32 mouse cellular contexts compared by ENCODE assay signal in genomic region chr10:70537694-70538093, GRCm38 (mm10).
DNase-seq lines count a peak whose midpoint lies in the region; ATAC-seq and TF ChIP-seq lines count a peak whose summit lies in the region.
"Had no signal": no experiment of that assay in that cellular context is flagged by ENCODE, and none has a peak within 500 bp of the region (broad histone marks: within the 10 kb centered on the region; RNA-seq: fewer than 3 reads in every experiment).

No protein-coding gene starts in this region.

- H3K4me3 ChIP-seq in heart, embryonic 15.5 days = no peak overlapping the region
- H3K4me3 ChIP-seq in heart, embryonic 11.5 days (ENCODE audit: low read depth, low read length) = no peak overlapping the region
- no peak overlapping the region for H3K4me3 ChIP-seq in layer of hippocampus, adult 2 months
- H3K4me3 ChIP-seq in hindbrain, embryonic 13.5 days = no peak overlapping the region
- H3K4me3 ChIP-seq: embryonic facial prominence, embryonic 10.5 days; embryonic facial prominence, embryonic 15.5 days; forebrain, embryonic 13.5 days; heart, embryonic 10.5 days; liver, embryonic 12.5 days; megakaryocyte, embryonic 14.5 days; midbrain, embryonic 12.5 days; neural tube, embryonic 13.5 days had no signal

- H3K9ac ChIP-seq in heart, embryonic 15.5 days = no peak overlapping the region
- H3K9ac ChIP-seq in heart, embryonic 11.5 days (ENCODE audit: low read depth, low read length) = no peak overlapping the region
- no peak overlapping the region for H3K9ac ChIP-seq in hindbrain, embryonic 13.5 days
- H3K9ac ChIP-seq: embryonic facial prominence, embryonic 15.5 days; forebrain, embryonic 13.5 days; hindbrain, embryonic 14.5 days; liver, embryonic 12.5 days; liver, postnatal 0 days; midbrain, embryonic 12.5 days; neural tube, embryonic 13.5 days had no signal

- no peak for DNase-seq in layer of hippocampus, adult 2 months (ENCODE audit: low spot score in 2 of 2)
- DNase-seq in layer of hippocampus, adult 9-11 months = no peak
- peak; percentile 15 for DNase-seq in NIH3T3 (ENCODE audit: low read depth)
- peak; percentile 26 for DNase-seq in testis, postnatal 14 days (ENCODE audit: low spot score)
- DNase-seq: adrenal gland, adult 8-10 months; cerebellum, adult 8-10 months; cerebellum, postnatal 25 days; gastrocnemius, postnatal 10 days; heart, postnatal 36 days; kidney, adult 2 months; kidney, postnatal 25 days; layer of hippocampus, postnatal 36 days; left cerebral cortex, postnatal 4 days; liver, postnatal 0 days; lung, postnatal 4 days; right cerebral cortex, postnatal 4 days; thymus, postnatal 4 days had no signal

- WGBS in heart, embryonic 15.5 days = 71% methylated on average over 10 of the region's 10 CpGs
- WGBS in heart, embryonic 11.5 days (ENCODE audit: insufficient replicate concordance) = 75% methylated on average over 10 of the region's 10 CpGs
- WGBS in hindbrain, embryonic 13.5 days = 93% methylated on average over 10 of the region's 10 CpGs

- ATAC-seq in heart, embryonic 15.5 days (replicated peaks; ENCODE audit: insufficient number of reproducible peaks, insufficient read depth, low FRiP score, low read depth) = no peak
- ATAC-seq in heart, embryonic 11.5 days (replicated peaks; ENCODE audit: insufficient number of reproducible peaks, low FRiP score, low TSS enrichment) = no peak
- ATAC-seq in hindbrain, embryonic 13.5 days (ENCODE audit: low FRiP score) = no peak
- ATAC-seq: activated CD4-positive, CD25-positive, alpha-beta regulatory T cell, adult 4 months; CD4-positive, CD25-positive, alpha-beta regulatory T cell, adult 4 months; forebrain, embryonic 13.5 days; liver, embryonic 12.5 days; liver, postnatal 0 days had no signal

- H3K4me1 ChIP-seq in heart, embryonic 15.5 days (replicated peaks) = 0 out of 2 replicates have a peak, but pooled peaks cover 3% of the 10 kb centered on the region
- H3K4me1 ChIP-seq in heart, embryonic 11.5 days (ENCODE audit: control insufficient read depth, insufficient read depth, low read length) = no peaks in the 10 kb centered on the region
- 0 out of 2 replicates have a peak, but pooled peaks cover 3% of the 10 kb centered on the region for H3K4me1 ChIP-seq in hindbrain, embryonic 13.5 days (replicated peaks)
- H3K4me1 ChIP-seq: embryonic facial prominence, embryonic 10.5 days; embryonic facial prominence, embryonic 15.5 days; forebrain, embryonic 13.5 days; heart, embryonic 10.5 days; liver, embryonic 12.5 days; megakaryocyte, embryonic 14.5 days; midbrain, embryonic 12.5 days; neural tube, embryonic 13.5 days had no signal

- no peak for TF ChIP-seq CTCF in layer of hippocampus, adult 2 months (conservative IDR thresholded peaks at IDR 0.05)

- H3K9me3 ChIP-seq in heart, embryonic 15.5 days (replicated peaks) = no peaks in the 10 kb centered on the region
- no peaks in the 10 kb centered on the region for H3K9me3 ChIP-seq in heart, embryonic 11.5 days (replicated peaks; ENCODE audit: control insufficient read depth, low read length)
- H3K9me3 ChIP-seq in hindbrain, embryonic 13.5 days = no peaks in the 10 kb centered on the region
- H3K9me3 ChIP-seq: embryonic facial prominence, embryonic 10.5 days; embryonic facial prominence, embryonic 15.5 days; forebrain, embryonic 13.5 days; heart, embryonic 10.5 days; midbrain, embryonic 12.5 days; neural tube, embryonic 13.5 days had no signal

- H3K27me3 ChIP-seq in heart, embryonic 15.5 days = no peaks in the 10 kb centered on the region
- no peaks in the 10 kb centered on the region for H3K27me3 ChIP-seq in heart, embryonic 11.5 days (ENCODE audit: control insufficient read depth, insufficient read depth, low read length)
- no peaks in the 10 kb centered on the region for H3K27me3 ChIP-seq in hindbrain, embryonic 13.5 days
- H3K27me3 ChIP-seq: embryonic facial prominence, embryonic 15.5 days; forebrain, embryonic 13.5 days; liver, embryonic 12.5 days; megakaryocyte, embryonic 14.5 days; midbrain, embryonic 12.5 days; neural tube, embryonic 13.5 days had no signal

- no peak overlapping the region for H3K4me2 ChIP-seq in heart, embryonic 15.5 days
- no peak overlapping the region for H3K4me2 ChIP-seq in heart, embryonic 11.5 days
- no peak overlapping the region for H3K4me2 ChIP-seq in hindbrain, embryonic 13.5 days
- H3K4me2 ChIP-seq: embryonic facial prominence, embryonic 15.5 days; forebrain, embryonic 13.5 days; hindbrain, embryonic 14.5 days; liver, embryonic 12.5 days; midbrain, embryonic 12.5 days; neural tube, embryonic 13.5 days had no signal

- no peaks in the 10 kb centered on the region for H3K36me3 ChIP-seq in heart, embryonic 15.5 days
- H3K36me3 ChIP-seq in heart, embryonic 11.5 days (ENCODE audit: control insufficient read depth, insufficient read depth, low read length) = peaks cover 7% of the 10 kb centered on the region
- peaks cover 57% of the 10 kb centered on the region for H3K36me3 ChIP-seq in hindbrain, embryonic 13.5 days
- H3K36me3 ChIP-seq: embryonic facial prominence, embryonic 15.5 days; liver, embryonic 12.5 days had no signal

- peak overlapping the region; percentile 12; the same call in 1 of the 2 replicates for H3K27ac ChIP-seq in heart, embryonic 15.5 days
- no peak overlapping the region for H3K27ac ChIP-seq in heart, embryonic 11.5 days (ENCODE audit: low read depth, low read length)
- peak overlapping the region; percentile 49 for H3K27ac ChIP-seq in layer of hippocampus, adult 2 months
- no peak overlapping the region for H3K27ac ChIP-seq in hindbrain, embryonic 13.5 days
- H3K27ac ChIP-seq: embryonic facial prominence, embryonic 10.5 days; embryonic facial prominence, embryonic 15.5 days; forebrain, embryonic 13.5 days; heart, embryonic 10.5 days; hindbrain, embryonic 14.5 days; liver, embryonic 12.5 days; midbrain, embryonic 12.5 days; neural tube, embryonic 13.5 days; stomach, postnatal 0 days had no signal

Comparison
In these comparisons a context has a peak if more than half of its experiments do, and no peak if none do; other contexts are left out.
1. H3K27ac ChIP-seq: peak in heart, embryonic 15.5 days (single experiment) and layer of hippocampus, adult 2 months (single experiment); none in heart, embryonic 11.5 days (single experiment) and hindbrain, embryonic 13.5 days (single experiment).
2. DNase-seq: peak in NIH3T3 (single experiment) and testis, postnatal 14 days (single experiment); none in layer of hippocampus, adult 2 months (0 of 2) and layer of hippocampus, adult 9-11 months (single experiment).